Mouse (Mus musculus) heart, embryonic 10.5 days (tissue): ENCODE measurements around the gene Kctd11. TPM values are rescaled to one million over a fixed set of nuclear protein-coding genes. Genes with fewer than 3 reads are reported as not detected.
"Not testable (repeated sequence)": the region's sequence is repeated elsewhere in the genome, so short reads cannot be mapped to it uniquely, and the experiment has no call there.

Source experiments
- DNase-seq: peaks from one replicate; pipeline ENCODE4 v3.0.0-alpha.2; 2017; ENCODE audit warnings: low spot score
- H3K27ac ChIP-seq: fragments of 300-500 bp; sonication (generic); 2 replicates; pipeline ENCODE4 v1.5.1; 2016; ENCODE audit warnings: mild to moderate bottlenecking
- H3K27me3 ChIP-seq: fragments of 300-500 bp; sonication (generic); 2 replicates; pipeline ENCODE4 v1.6.1; 2016; ENCODE audit warnings: mild to moderate bottlenecking; ENCODE audit not compliant: poor library complexity, insufficient read depth, severe bottlenecking
- H3K36me3 ChIP-seq: fragments of 300-500 bp; sonication (generic); 2 replicates; pipeline ENCODE4 v1.6.1; 2016; ENCODE audit warnings: mild to moderate bottlenecking, moderate library complexity
- H3K4me1 ChIP-seq: fragments of 300-500 bp; sonication (generic); 2 replicates; pipeline ENCODE4 v1.6.1; 2016; ENCODE audit warnings: mild to moderate bottlenecking
- H3K4me3 ChIP-seq: fragments of 300-500 bp; sonication (generic); 2 replicates; pipeline ENCODE4 v1.5.1; 2016; ENCODE audit warnings: mild to moderate bottlenecking, moderate library complexity
- H3K9me3 ChIP-seq: fragments of 300-500 bp; sonication (generic); 2 replicates; pipeline ENCODE4 v1.6.1; 2016; ENCODE audit warnings: mild to moderate bottlenecking, moderate library complexity
- WGBS: fragments of 180-500 bp; shearing (Covaris S2); methylation state at CpG from one replicate; pipeline ENCODE4 v1.1.7; 2016; 5-methylcytosine and 5-hydroxymethylcytosine counted together
- polyA plus RNA-seq: library from polyadenylated mRNA; unstranded; fragments of >200 nt; fragmentation: Nextera tagmentation; extraction: Ambion mirVana; gene quantifications from 2 replicates; pipeline ENCODE4 v1.2.1, GENCODE M21; 2016

The Kctd11 gene
- polyA plus RNA-seq: 5.0 and 6.2 TPM in 2 replicates

- Histone ChIP-seq H3K4me1 (peaks cover 75% of the 10 kb centered on the region), H3K27me3 (peaks cover 6% of the 10 kb centered on the region; the same call in 1 of the 2 replicates), H3K27ac (peak within 1 kb of the TSS; percentile 91), H3K9me3 (no peaks in the 10 kb centered on the region), H3K36me3 (no peaks in the 10 kb centered on the region), H3K4me3 (peak within 1 kb of the TSS; percentile 71)
- WGBS: under 1% methylated on average over 46 of the region's 46 CpGs
- peak; percentile 97 for DNase-seq
These were observed at the start of gene Kctd11 for GRCm38 (mm10) chr11:69880853-69881603. Kctd11 (minus strand) TSS chr11:69881406.

DNA sequence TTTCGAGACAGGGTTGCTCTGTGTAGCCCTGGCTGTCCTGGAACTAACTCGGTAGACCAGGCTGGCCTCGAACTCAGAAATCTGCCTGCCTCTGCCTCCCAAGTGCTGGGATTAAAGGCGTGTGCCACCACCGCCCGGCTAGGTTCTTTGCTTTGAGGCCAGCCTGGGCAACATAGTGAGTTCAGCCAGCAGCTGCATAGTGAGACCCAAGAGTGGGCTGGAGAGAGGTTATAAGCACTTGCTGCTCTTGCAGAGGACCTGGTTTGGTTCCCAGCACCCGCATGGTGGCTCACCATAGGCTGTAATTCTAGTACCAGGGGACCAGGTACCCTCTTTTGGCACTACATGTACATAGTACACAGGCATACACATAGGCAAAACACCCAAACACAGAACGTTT is 49.0 kb upstream of the Kctd11 start:
- not testable (repeated sequence) for H3K9me3 ChIP-seq, H3K4me1 ChIP-seq, H3K36me3 ChIP-seq, H3K27ac ChIP-seq, H3K27me3 ChIP-seq, DNase-seq, H3K4me3 ChIP-seq
- whole genome bisulfite sequencing: 81% methylated on average over 8 of the region's 8 CpGs

DNA sequence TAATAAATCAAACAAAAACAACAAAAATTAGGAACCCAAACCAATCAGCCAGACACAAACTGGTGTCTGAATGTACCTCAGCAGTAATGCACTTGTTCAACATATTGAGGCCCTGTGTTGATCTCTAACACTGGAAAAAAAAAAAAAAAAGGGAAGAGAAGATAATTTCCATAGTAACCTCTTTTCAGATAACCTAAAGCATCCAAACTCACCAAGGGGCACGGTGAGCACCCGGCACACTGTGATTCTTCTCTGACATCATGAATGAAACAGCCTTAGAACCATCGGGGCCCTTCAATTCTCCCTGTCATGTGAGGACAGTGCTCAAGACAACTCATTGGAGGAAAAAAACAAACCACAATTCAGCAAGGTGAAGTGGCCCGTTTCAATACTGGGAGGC is 48.5 kb upstream of the Kctd11 start:
- H3K4me3 ChIP-seq: no peak overlapping the region
- no peak overlapping the region for H3K27ac ChIP-seq
- peaks cover 7% of the 10 kb centered on the region; the same call in 1 of the 2 replicates for H3K4me1 ChIP-seq
- WGBS: 19% methylated on average over 4 of the region's 4 CpGs
- peaks cover under 1% of the 10 kb centered on the region; the same call in 1 of the 2 replicates for H3K27me3 ChIP-seq
- no peaks in the 10 kb centered on the region for H3K36me3 ChIP-seq
- DNase-seq: no peak
- H3K9me3 ChIP-seq: no peaks in the 10 kb centered on the region

- 0 out of 2 replicates have a peak, but pooled peaks cover under 1% of the 10 kb centered on the region for H3K4me1 ChIP-seq
- H3K27ac ChIP-seq: no peak overlapping the region
- WGBS: 92% methylated on average over 2 of the region's 2 CpGs
- no peak overlapping the region for H3K4me3 ChIP-seq
- H3K27me3 ChIP-seq: no peaks in the 10 kb centered on the region
- no peaks in the 10 kb centered on the region for H3K9me3 ChIP-seq
- DNase-seq: no peak
- no peaks in the 10 kb centered on the region for H3K36me3 ChIP-seq
These were observed 46.3 kb upstream of the Kctd11 start for GRCm38 (mm10) chr11:69927501-69927900.

DNA sequence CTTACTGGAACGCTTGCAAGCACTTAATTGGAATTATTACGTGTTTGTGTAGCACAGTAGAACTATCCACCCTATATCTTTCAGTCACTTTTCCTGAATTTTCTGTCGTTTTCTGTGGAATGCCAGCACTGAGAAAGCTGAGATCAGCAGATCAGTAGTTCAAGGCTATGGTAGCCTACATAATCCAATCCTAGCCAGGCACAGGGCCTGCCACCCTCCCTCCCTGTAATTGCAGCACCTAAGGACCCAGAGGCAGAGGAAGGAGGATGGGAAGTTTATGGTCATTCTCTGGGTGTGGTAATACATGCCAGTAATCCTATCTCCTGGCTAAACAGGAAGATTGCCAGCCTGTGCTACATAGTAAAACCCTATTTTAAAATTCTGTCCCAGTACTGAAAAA is 41.6 kb upstream of the Kctd11 start:
- Histone ChIP-seq H3K36me3 (peaks cover 19% of the 10 kb centered on the region), H3K4me3 (peak overlapping the region; percentile 85), H3K27me3 (no peaks in the 10 kb centered on the region), H3K27ac (peak overlapping the region; percentile 97; the same call in 1 of the 2 replicates), H3K9me3 (no peaks in the 10 kb centered on the region), H3K4me1 (peaks cover 17% of the 10 kb centered on the region)
- no peak for DNase-seq
- WGBS: 69% methylated on average over 3 of the region's 3 CpGs

GRCm38 (mm10) chr11:69922012-69922756 is 41.0 kb upstream of the Kctd11 start:
- peaks cover 19% of the 10 kb centered on the region for H3K4me1 ChIP-seq
- H3K27me3 ChIP-seq: no peaks in the 10 kb centered on the region
- H3K27ac ChIP-seq: peak overlapping the region; percentile 97
- no peak for DNase-seq
- H3K9me3 ChIP-seq: no peaks in the 10 kb centered on the region
- peak overlapping the region; percentile 85 for H3K4me3 ChIP-seq
- peaks cover 25% of the 10 kb centered on the region for H3K36me3 ChIP-seq
- WGBS: 6% methylated on average over 12 of the region's 12 CpGs

DNA sequence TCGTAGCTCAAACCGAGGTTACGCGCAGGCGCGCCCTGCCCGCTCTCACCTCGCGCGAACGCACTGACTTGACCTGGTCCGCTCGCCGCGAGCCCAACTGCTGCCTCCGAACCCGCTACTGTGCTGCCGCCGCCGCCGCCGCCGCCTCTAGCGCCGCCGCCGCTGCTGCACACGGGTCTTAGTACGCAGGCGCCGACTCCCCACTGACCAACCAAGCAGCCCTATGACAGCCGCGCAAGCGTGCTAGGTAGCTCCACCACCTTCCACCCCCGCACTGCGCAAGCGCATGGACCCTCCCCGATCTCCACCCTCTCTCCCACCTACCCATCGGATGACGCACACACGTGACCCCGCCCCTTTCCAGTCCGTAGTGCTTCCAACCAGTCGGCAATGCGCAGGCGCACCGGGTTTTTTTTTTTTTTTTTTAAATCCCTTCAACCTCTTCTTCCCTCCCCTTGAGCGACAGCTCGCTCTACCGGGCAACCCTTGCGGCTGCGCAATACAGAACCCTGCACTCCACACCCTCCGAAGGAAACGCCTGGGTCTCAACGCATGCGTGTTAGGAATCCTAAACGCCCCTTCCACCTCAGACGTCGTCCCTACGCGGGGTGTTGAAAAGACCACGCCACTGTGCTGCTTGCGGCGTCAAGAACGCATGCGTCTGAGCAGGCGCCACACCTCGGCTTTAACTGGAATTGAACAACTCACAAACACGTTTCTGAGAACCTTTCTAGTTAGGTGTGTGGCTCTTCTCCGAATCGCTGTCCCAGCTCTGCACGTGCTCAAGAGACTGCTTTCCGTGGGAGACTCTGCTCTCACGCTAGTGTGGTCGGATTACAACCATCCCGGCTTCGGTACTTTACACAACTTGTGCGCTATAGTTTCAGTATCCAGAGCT is 40.2 kb upstream of the Kctd11 start, which contains the start of gene Eif5a:
Gene Eif5a, minus strand, starts transcription at position 845 of the 898 bp plus-strand sequence.
- H3K4me3 ChIP-seq: peak within 1 kb of the TSS; percentile 85
- under 1% methylated on average over 78 of the region's 78 CpGs for WGBS

DNA sequence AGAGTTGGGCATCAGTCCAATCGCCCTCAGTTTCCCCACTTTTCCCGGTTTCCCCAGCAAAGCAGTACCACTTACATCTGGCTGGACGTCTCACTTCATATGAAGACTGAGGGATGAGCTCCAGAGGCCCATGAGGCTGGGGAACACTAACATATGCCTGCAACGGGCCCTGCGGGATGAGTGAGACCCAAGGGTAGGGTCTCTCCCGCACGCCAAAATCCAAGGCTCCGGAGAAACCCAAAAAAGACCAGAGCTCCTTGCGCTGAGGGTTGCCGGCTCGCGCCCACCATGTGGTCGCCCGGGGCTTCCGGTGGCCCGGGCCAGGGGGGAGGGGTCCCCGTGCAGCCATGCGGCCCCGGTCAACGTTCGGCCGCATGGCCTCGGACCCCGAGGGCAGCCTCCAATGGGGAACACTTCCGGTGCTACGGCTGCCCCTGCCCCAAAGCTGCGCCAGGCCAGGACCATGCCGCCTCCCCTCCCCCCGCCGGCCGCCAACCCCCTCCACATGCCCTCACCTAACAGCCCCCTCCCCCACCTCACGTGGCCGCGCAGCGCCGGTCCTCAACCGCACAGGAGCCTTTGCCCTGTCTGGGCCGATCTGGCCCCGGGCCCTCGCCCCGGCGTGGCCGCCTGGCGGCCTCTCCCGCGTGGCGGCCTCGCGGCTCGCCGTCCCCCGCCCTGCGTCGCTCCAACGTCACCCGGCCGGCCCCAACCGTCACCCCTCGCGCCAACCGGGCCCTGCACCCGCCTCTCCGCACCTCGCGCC is 39.2 kb upstream of the Kctd11 start:
- peak overlapping the region; percentile 97 for H3K27ac ChIP-seq
- DNase-seq: peak; percentile 79
- H3K36me3 ChIP-seq: peaks cover 42% of the 10 kb centered on the region
- H3K4me3 ChIP-seq: peak overlapping the region; percentile 85
- no peaks in the 10 kb centered on the region for H3K27me3 ChIP-seq
- no peaks in the 10 kb centered on the region for H3K9me3 ChIP-seq
- WGBS: under 1% methylated on average over 64 of the region's 65 CpGs
- peaks cover 36% of the 10 kb centered on the region for H3K4me1 ChIP-seq

More for the DNA sequence above, 40.2 kb upstream of the Kctd11 start, which contains the start of gene Eif5a:
- peaks cover 27% of the 10 kb centered on the region for H3K4me1 ChIP-seq
- H3K27ac ChIP-seq: peak within 1 kb of the TSS; percentile 97
- H3K9me3 ChIP-seq: no peaks in the 10 kb centered on the region
- DNase-seq: peak; percentile 100
- H3K27me3 ChIP-seq: no peaks in the 10 kb centered on the region
- peaks cover 33% of the 10 kb centered on the region for H3K36me3 ChIP-seq

DNA sequence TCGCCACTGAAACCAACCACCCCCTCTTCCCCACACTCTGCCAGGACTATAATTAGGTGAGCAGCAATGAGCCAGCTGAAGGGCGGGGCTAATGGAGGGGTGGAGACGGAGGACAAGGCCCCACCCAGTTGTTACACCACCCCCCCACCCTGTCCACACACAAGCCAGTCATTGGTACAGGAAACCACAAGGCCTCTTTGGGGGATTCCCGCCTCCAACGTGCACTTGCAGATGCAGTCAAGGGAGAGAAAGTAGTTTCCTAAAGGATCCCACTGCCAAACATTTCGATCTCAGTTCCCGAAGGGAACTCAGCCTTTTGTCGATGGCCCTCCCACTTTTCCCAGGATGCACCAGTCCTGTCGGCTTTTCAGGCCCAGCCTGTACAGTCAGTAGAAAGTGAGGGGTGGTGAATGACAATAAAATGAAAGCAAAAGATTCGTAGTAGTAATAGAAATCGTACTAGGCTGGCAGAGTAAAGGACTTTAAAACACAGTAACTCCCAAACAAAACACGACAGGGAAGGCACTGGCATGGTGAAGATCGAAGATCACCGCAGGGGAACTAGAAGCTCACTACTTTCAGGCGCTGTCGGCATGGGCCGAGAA is 38.6 kb upstream of the Kctd11 start:
- peak overlapping the region; percentile 85 for H3K4me3 ChIP-seq
- no peaks in the 10 kb centered on the region for H3K9me3 ChIP-seq
- peaks cover 49% of the 10 kb centered on the region for H3K36me3 ChIP-seq
- WGBS: under 1% methylated on average over 17 of the region's 17 CpGs
- no peaks in the 10 kb centered on the region for H3K27me3 ChIP-seq
- H3K27ac ChIP-seq: peak overlapping the region; percentile 97
- DNase-seq: peak; percentile 95
- H3K4me1 ChIP-seq: peaks cover 43% of the 10 kb centered on the region

DNA sequence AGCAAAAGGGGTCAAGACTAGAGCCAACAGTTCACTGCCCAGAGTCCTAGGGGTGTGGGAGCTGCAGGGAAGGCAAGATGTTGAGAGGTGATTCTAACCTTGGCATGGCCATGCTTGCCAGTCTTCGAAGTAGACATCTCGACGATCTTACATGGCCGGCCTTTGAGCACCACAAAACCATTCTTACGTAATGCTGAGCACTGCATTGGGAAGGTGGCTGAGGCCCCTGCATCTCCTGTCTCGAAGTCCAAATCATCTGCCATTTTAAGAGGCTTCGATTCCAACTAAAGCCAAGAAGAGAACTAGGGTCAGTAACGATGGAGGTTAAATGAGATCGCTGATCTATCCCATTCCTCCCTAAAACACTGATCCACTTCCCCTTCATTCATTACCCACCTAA is 37.8 kb upstream of the Kctd11 start:
- DNase-seq: peak; percentile 73
- Histone ChIP-seq H3K27me3 (no peaks in the 10 kb centered on the region), H3K4me3 (peak overlapping the region; percentile 85), H3K9me3 (no peaks in the 10 kb centered on the region), H3K4me1 (peaks cover 50% of the 10 kb centered on the region), H3K27ac (peak overlapping the region; percentile 97), H3K36me3 (peaks cover 50% of the 10 kb centered on the region)
- 82% methylated on average over 9 of the region's 9 CpGs for WGBS

DNA sequence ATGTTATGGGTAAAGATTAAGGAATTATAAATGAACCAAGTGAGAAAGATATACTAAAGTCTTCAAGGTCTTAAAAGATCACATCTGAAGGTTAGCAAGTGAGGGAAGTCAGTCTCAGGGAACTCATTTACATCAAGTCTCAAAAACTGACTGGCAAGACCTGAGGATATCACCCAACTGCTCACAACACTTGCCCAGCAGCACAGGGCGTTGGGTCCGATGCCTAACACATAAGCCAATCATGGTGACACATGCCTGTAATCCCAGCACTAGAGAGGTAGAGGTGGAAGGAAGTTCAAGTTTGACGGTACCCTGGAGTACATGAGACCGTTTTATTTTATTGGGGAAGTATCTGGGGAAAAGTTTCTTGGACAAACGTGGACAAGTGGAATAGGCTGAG is 36.9 kb upstream of the Kctd11 start:
- no peaks in the 10 kb centered on the region for H3K27me3 ChIP-seq
- no peak overlapping the region for H3K27ac ChIP-seq
- H3K9me3 ChIP-seq: no peaks in the 10 kb centered on the region
- no peak overlapping the region for H3K4me3 ChIP-seq
- DNase-seq: peak; percentile 66
- 81% methylated on average over 5 of the region's 5 CpGs for WGBS
- H3K4me1 ChIP-seq: peaks cover 56% of the 10 kb centered on the region
- H3K36me3 ChIP-seq: peaks cover 54% of the 10 kb centered on the region
